Mouse (Mus musculus): Measurements from ENCODE around the gene Zw10. TPM values are rescaled to one million over a fixed set of nuclear protein-coding genes. Genes with fewer than 3 reads are reported as not detected.

The Zw10 gene
- polyA plus RNA-seq, 3 experiments from 2014 or later, result 36.4 to 49.9 (median 44.9) TPM

Other genes starting within 250 kb of the Zw10 start
- not detected for gene Zbtb16, start 219.4 kb upstream of the Zw10 start, polyA plus RNA-seq (2017; shearing (Covaris generic))
- gene Htr3a, start 144.5 kb upstream of the Zw10 start, polyA plus RNA-seq (2017; shearing (Covaris generic)), result not detected
- not detected for gene Htr3b, start 90.6 kb upstream of the Zw10 start, polyA plus RNA-seq (2017; shearing (Covaris generic))
- gene Usp28, start 70.2 kb upstream of the Zw10 start, polyA plus RNA-seq (2017; shearing (Covaris generic)), result 10 to 100 TPM; 23.7 to 41.2 (median 37.0) TPM
- not detected for gene Tmprss5, start 25.6 kb downstream of the Zw10 start, polyA plus RNA-seq (2017; shearing (Covaris generic))
- not detected for gene Gm4894, start 194.9 kb downstream of the Zw10 start, polyA plus RNA-seq (2017; shearing (Covaris generic))